Mouse (Mus musculus): ENCODE data around the gene Sntb2.

DNA sequence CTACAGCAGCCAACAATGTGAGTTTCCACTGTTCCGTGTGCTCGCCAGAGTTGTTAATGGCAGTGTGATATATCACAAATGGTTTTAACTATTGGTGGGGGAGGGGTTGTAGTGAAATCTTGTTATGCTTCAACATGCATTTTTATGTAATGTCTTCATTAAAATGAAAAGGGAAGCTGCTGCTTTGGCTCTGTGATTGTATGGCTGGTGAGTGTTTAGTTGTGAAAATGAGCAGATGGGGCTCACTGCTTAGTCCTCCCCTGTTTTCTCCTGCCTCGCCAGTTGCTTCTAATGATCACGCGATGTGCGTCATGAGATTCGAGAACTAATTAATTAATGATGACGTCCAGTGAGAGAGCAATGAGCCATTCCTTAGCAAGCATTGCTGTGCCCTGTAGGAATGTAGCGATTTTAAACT, 49.9 kb downstream of the Sntb2 start:
- TF ChIP-seq CTCF (IDR thresholded peaks at IDR 0.05; ENCODE audit: control insufficient read depth, insufficient read depth, insufficient replicate concordance, low read depth, low read length) (no peak), POLR2A (IDR thresholded peaks at IDR 0.05; ENCODE audit: control insufficient read depth, low read depth, low read length) (no peak)
